Mouse (Mus musculus) layer of hippocampus, adult 18-20 months (tissue): ENCODE results near the gene Ntn5. TPM values are rescaled to one million over a fixed set of nuclear protein-coding genes. Genes with fewer than 3 reads are reported as not detected.
A peak's percentile ranks its signal among the peaks of the same experiment; 100 is the strongest.

Experiments used
- DNase-seq, 2 experiments: peaks; one replicate each; pipeline ENCODE4 v3.0.0; 2022; ENCODE audit warnings: low spot score in 2 of 2
- total RNA-seq, 2 experiments: library from RNA; stranded (reverse); gene quantifications; 2 replicates each; pipeline ENCODE4 v1.2.3; 2021

Ntn5 gene
- total RNA-seq, 2 experiments from 2014 or later, result 6.8 to 13.4 TPM

GRCm38 (mm10) chr7:45695098-45695497 lies 11.3 kb downstream of the Ntn5 start:
- no peak for DNase-seq

- DNase-seq, result no peak
Observed at GRCm38 (mm10) chr7:45697894-45698293, 14.1 kb downstream of the Ntn5 start.

GRCm38 (mm10) chr7:45699523-45700141 lies 15.8 kb downstream of the Ntn5 start, which contains the start of gene Car11:
Gene Car11 (plus strand): TSS chr7:45699843.
- no peak for DNase-seq

- DNase-seq, result peak; percentile 79 to 93
Observed at GRCm38 (mm10) chr7:45700301-45701015, 16.6 kb downstream of the Ntn5 start.

GRCm38 (mm10) chr7:45701072-45701471 lies 17.2 kb downstream of the Ntn5 start:
- no peak for DNase-seq

- DNase-seq, result no peak
Observed at GRCm38 (mm10) chr7:45701607-45702006, 17.8 kb downstream of the Ntn5 start.

- no peak for DNase-seq
Observed at GRCm38 (mm10) chr7:45702316-45702715, 18.5 kb downstream of the Ntn5 start.

- no peak for DNase-seq
Observed at GRCm38 (mm10) chr7:45702809-45703520, 19.1 kb downstream of the Ntn5 start.

- no peak for DNase-seq
Observed at GRCm38 (mm10) chr7:45703521-45704033, 19.8 kb downstream of the Ntn5 start.

GRCm38 (mm10) chr7:45704046-45704559 lies 20.3 kb downstream of the Ntn5 start:
- peak; percentile 76 to 85 for DNase-seq

- peak; percentile 100 for DNase-seq
Observed at GRCm38 (mm10) chr7:45704730-45705442, 21.1 kb downstream of the Ntn5 start, which contains the start of gene Dbp. Gene Dbp (plus strand): TSS chr7:45705088.

- DNase-seq, result no peak
Observed at GRCm38 (mm10) chr7:45705443-45705864, 21.6 kb downstream of the Ntn5 start.

GRCm38 (mm10) chr7:45705873-45706281 lies 22.1 kb downstream of the Ntn5 start:
- peak; percentile 80 to 81 for DNase-seq

GRCm38 (mm10) chr7:45706721-45707241 lies 23.0 kb downstream of the Ntn5 start:
- DNase-seq, result peak; percentile 82 to 83

GRCm38 (mm10) chr7:45707375-45707967 lies 23.6 kb downstream of the Ntn5 start:
- peak; percentile 93 to 94 for DNase-seq

- no peak for DNase-seq
Observed at GRCm38 (mm10) chr7:45708221-45708761, 24.5 kb downstream of the Ntn5 start.

GRCm38 (mm10) chr7:45709036-45709435 lies 25.2 kb downstream of the Ntn5 start:
- DNase-seq, result no peak

GRCm38 (mm10) chr7:45709677-45710355 lies 26.0 kb downstream of the Ntn5 start:
- DNase-seq, result no peak

- no peak for DNase-seq
Observed at GRCm38 (mm10) chr7:45710477-45711191, 26.8 kb downstream of the Ntn5 start.
